Mouse (Mus musculus): ENCODE measurements around the gene Tns3. TPM values are rescaled to one million over a fixed set of nuclear protein-coding genes. Genes with fewer than 3 reads are reported as not detected.

The Tns3 gene
- total RNA-seq, 2 experiments from 2014 or later = 22.3 to 23.2 TPM

GRCm38 (mm10) chr11:8680650-8681049 lies 16.3 kb upstream of the Tns3 start:
- DNase-seq = no peak

DNA sequence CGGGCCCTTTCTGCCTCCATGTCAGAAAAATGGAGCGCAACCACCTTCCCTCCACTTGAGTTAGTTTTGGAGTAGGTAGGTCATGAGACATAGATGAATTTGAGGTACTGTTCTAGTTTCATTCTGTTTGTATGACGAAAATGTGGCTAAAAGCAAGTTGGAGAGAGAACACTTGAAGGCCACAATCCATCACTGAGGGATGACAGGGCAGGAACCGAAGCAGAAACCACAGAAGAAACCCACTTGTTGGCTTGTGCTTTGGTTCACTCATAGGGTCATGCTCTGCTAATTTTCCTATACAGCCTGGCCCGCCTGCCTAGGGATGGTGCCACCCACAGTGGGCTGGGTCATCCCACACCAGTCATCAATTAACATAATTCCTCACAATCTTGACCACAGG lies 14.9 kb upstream of the Tns3 start:
- no peak for DNase-seq

- no peak for DNase-seq
Measured at GRCm38 (mm10) chr11:8678260-8678995, 14.1 kb upstream of the Tns3 start.

DNA sequence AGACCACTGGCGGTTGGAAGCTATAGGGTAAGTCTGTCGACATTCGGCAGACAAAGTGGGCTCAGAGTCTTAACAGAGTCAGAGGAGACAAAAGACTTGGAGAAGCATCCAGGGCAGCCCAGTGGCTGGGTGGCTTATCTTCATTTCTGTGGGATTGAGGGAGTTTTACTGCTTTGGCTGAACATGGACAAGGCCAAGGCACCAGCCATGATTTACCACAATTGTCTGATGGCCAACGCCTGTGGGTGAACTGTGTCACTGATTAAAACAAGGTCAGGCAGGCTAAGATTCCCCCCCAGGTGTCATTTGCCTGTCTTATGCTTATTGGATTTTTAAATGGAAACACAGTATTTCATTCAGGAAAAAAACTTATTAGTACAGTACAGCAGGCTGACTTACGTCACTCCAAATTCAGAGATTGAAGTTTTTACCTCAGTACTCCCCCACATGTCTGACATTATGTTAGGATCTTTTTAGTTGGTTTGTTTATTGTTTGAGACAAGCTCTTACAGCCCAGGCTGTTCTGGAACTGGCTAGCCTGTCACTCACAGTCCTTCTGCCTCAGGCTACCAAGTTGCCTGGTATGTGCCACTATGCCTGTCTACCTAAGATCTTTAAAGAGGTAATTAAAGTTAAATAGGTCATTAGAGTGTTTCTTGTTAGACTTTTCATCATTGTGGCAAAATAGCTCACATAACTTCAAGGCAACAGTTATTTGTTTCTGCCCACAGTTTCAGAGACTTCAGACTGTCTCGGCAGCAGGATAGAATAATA lies 11.6 kb upstream of the Tns3 start:
- DNase-seq = no peak

DNA sequence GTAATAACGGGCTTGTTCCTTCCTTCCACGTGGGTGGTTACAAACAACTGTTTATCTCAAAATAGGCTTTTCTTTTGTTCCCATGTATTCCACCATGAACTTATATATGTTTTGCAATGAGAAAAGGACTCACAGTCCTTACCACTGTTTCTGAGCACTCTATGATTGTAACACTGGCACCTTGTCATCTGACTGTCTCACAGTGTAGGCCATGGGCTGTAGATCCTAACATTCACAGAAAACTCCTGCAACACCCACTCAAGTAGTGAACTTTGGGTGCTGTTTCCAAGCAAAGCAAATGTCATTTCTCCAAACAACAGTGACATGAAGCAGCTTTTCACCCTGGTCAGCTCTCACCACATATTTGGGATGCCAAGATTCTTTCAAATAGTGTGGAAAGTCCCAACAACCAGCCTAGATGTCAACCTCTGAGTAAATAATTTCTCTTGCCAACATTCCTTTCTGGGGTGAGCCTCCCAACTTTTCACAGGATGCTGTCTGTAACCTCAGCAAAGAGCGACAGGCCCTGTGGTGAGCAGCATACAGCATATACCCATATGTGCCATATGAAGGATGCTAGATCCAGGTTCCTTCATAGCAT lies 10.3 kb upstream of the Tns3 start:
- DNase-seq = no peak

GRCm38 (mm10) chr11:8671698-8672097 lies 7.4 kb upstream of the Tns3 start:
- DNase-seq = no peak

DNA sequence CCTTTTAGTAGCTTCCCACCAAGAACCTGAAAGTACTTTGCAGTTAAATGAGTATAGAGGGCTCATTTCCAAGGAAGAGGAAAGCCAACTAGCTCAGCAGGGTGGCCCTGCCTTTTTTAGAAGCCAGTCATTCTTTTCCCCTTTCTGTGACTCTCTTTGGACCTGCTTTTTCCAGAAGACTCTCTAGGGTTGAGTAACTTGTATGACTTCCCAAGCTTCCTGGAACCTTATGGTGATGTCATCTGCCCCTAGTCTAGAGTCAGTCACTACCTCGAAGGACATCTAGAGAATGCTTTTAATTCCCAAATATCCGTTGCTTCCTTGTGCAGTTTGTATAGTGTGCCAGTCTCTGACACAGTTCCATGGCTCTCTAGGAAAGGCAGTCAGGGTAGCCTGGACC lies 4.8 kb upstream of the Tns3 start:
- no peak for DNase-seq

- DNase-seq = no peak
Measured at GRCm38 (mm10) chr11:8664797-8665196, 462 bp upstream of the Tns3 start.

- peak; percentile 64 to 76 for DNase-seq
Measured at GRCm38 (mm10) chr11:8663444-8664392, 617 bp downstream of the Tns3 start.

DNA sequence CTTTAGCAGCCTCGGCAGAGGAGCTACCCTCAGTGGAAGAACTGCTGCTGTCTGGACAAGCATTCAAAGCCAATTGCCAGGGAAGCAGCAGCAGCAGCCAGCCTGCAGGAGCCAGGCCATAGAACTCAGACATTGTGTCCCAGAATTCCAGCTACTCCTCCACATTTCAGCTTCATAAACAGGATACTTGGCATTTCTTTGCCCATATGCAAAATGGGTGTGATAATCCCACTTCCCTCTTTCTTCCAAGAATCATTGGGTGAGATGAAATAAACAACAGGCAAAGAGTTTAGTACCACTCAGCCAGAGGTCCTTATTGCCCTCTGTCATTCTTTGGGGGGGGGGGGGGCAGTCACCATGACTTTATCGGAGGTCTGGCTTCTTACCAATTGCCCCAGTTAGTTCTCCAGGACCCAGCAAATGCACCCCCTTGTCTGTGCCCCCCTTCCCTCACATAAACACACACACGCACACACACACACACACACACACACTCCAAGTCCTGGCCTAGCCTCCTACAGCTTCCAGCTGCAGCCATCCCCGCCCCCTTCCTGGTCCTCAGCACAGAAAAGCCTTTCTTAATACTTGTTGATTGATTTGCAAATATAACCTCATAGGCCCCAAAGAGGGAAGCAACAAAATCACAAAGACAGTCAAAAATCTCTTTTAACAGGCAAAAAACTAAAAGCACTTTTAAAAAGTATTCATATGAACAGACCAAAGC lies 1.5 kb downstream of the Tns3 start:
- peak; percentile 30 to 41 for DNase-seq

- DNase-seq = no peak
Measured at GRCm38 (mm10) chr11:8660951-8661350, 3.4 kb downstream of the Tns3 start.

DNA sequence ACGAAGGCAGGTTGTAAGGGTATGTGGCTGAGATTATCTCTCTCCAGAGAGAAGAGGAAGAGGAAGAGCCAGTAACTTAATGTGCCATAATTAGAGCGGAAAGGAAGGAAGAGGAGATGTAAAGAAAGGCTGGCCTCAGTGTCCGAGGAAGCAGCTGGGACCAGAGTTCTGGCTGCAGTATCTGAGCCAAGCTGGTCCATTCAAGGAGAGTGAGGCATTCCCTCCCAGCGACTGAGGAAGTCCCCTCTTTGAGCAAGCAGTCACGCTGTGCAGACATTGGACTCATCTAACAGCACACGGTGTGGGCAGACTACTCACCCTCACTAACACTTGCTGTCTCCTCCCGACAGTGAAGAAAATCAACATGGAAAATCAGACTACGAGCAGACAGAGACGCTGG lies 4.5 kb downstream of the Tns3 start:
- peak in 1 of 2 experiments; percentile 69 for DNase-seq

GRCm38 (mm10) chr11:8659061-8659460 lies 5.3 kb downstream of the Tns3 start:
- peak; percentile 52 to 55 for DNase-seq

GRCm38 (mm10) chr11:8657493-8657892 lies 6.8 kb downstream of the Tns3 start:
- DNase-seq = no peak

GRCm38 (mm10) chr11:8656448-8657393 lies 7.6 kb downstream of the Tns3 start:
- DNase-seq = no peak

DNA sequence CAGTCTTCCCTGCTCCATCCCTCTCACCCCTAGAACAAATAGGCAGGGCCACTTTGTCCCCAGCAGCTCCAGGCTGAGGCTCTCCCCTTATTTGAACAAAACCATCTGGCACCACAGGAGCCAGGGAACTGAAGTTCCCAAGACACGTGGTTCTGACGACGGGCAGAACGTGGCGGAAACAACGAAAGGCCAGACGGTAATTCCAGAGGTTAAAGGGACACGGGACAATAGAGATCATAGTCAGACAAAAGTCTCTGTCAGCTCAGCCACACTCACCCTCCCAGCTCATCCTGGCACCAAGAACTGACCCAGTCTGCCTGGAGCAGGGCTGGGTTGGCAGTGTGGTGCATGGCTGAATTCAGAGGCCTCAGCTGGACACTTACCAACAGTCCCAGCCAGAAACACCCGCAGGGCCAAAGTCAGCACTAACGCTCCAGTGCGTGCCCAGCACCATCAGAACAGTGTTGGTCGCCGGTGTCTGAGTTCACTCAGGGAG lies 10.5 kb downstream of the Tns3 start:
- peak; percentile 55 to 67 for DNase-seq

- no peak for DNase-seq
Measured at GRCm38 (mm10) chr11:8652792-8653645, 11.3 kb downstream of the Tns3 start.

- DNase-seq = no peak
Measured at GRCm38 (mm10) chr11:8652116-8652714, 12.1 kb downstream of the Tns3 start.

All from heart, adult 18-20 months (tissue).